Mouse (Mus musculus) MEL (cell line): ENCODE results near the gene Olfr818. TPM values are rescaled to one million over a fixed set of nuclear protein-coding genes. Genes with fewer than 3 reads are reported as not detected.
"Not testable (repeated sequence)": the region's sequence is repeated elsewhere in the genome, so short reads cannot be mapped to it uniquely, and the experiment has no call there.

ENCODE experiments used
- DNase-seq: peaks from one replicate; pipeline ENCODE4 v3.0.0; 2011; ENCODE audit warnings: low read depth, low spot score
- H3K27ac ChIP-seq: 2 replicates; pipeline ENCODE4 v1.5.1; 2012; ENCODE audit warnings: low read depth, mild to moderate bottlenecking, control low read depth, low read length, moderate library complexity; ENCODE audit not compliant: control insufficient read depth
- H3K27me3 ChIP-seq, 2 experiments: fragments of 150-350 bp in 1 of 2; sonication (generic) in 1 of 2; 2 replicates each; pipeline ENCODE4 v1.6.1; 2012; ENCODE audit warnings: low read length in 2 of 2, mild to moderate bottlenecking in 2 of 2, improper control_type of control experiment in 1 of 2, moderate library complexity in 1 of 2; ENCODE audit not compliant: insufficient read depth in 2 of 2, control insufficient read depth in 1 of 2
- H3K36me3 ChIP-seq, 2 experiments: 2 replicates each; pipeline ENCODE4 v1.6.1; 2012 to 2014; ENCODE audit warnings: low read length in 2 of 2, improper control_type of control experiment in 1 of 2, inconsistent platforms in 1 of 2, mild to moderate bottlenecking in 1 of 2; ENCODE audit not compliant: insufficient read depth in 2 of 2, control insufficient read depth in 1 of 2
- H3K4me1 ChIP-seq, 2 experiments: fragments of 150-350 bp in 1 of 2; sonication (generic) in 1 of 2; 2 replicates each; pipeline ENCODE4 v1.6.1; 2012; ENCODE audit warnings: low read length in 2 of 2, improper control_type of control experiment in 1 of 2, mild to moderate bottlenecking in 1 of 2; ENCODE audit not compliant: insufficient read depth in 2 of 2, control insufficient read depth in 1 of 2
- H3K4me3 ChIP-seq, 2 experiments: fragments of 150-350 bp in 1 of 2; sonication (generic) in 1 of 2; 2 replicates each; pipeline ENCODE4 v1.5.1; 2012; ENCODE audit warnings: low read depth in 2 of 2, low read length in 2 of 2, mild to moderate bottlenecking in 2 of 2, moderate library complexity in 2 of 2, control low read depth in 1 of 2, improper control_type of control experiment in 1 of 2; ENCODE audit not compliant: control insufficient read depth in 1 of 2, insufficient read depth in 1 of 2
- H3K79me2 ChIP-seq: 2 replicates; pipeline ENCODE4 v1.6.1; 2012; ENCODE audit warnings: mild to moderate bottlenecking, low read length, moderate library complexity; ENCODE audit not compliant: control insufficient read depth, poor library complexity, insufficient read depth
- H3K9ac ChIP-seq: 2 replicates; pipeline ENCODE4 v1.6.1; 2012; ENCODE audit warnings: low read depth, mild to moderate bottlenecking, control low read depth, low read length, moderate library complexity; ENCODE audit not compliant: control insufficient read depth, poor library complexity, severe bottlenecking
- H3K9me3 ChIP-seq: fragments of 150-350 bp; sonication (generic); replicated peaks from 2 replicates; pipeline ENCODE4 v1.6.1; 2012; ENCODE audit warnings: mild to moderate bottlenecking, low read length, improper control_type of control experiment, moderate library complexity; ENCODE audit not compliant: insufficient read depth
- ETS1 ChIP-seq: IDR thresholded peaks from 2 replicates; pipeline ENCODE4 v1.6.1; 2012; ENCODE audit warnings: low read depth, mild to moderate bottlenecking, inconsistent platforms, low read length, improper control_type of control experiment, moderate library complexity
- HCFC1 ChIP-seq: IDR thresholded peaks from 2 replicates; pipeline ENCODE4 v1.6.1; 2012; ENCODE audit warnings: low read depth, mild to moderate bottlenecking, inconsistent platforms, low read length, improper control_type of control experiment, moderate library complexity
- JUND ChIP-seq: IDR thresholded peaks from 2 replicates; pipeline ENCODE4 v1.6.1; 2011; ENCODE audit warnings: low read depth, mild to moderate bottlenecking, improper control_type of control experiment, low read length
- MXI1 ChIP-seq: IDR thresholded peaks from 2 replicates; pipeline ENCODE4 v1.6.1; 2011; ENCODE audit warnings: mild to moderate bottlenecking, low read depth, low read length, improper control_type of control experiment
- NRF1 ChIP-seq: IDR thresholded peaks from 2 replicates; pipeline ENCODE4 v1.6.1; 2014; ENCODE audit warnings: low read depth, mild to moderate bottlenecking, inconsistent platforms, low read length, improper control_type of control experiment, moderate library complexity; ENCODE audit not compliant: poor library complexity, insufficient read depth, severe bottlenecking
- POLR2AphosphoS2 ChIP-seq: IDR thresholded peaks from 2 replicates; pipeline ENCODE4 v1.6.1; 2011; ENCODE audit warnings: low read length, improper control_type of control experiment
- POLR2AphosphoS5 ChIP-seq: IDR thresholded peaks from 2 replicates; pipeline ENCODE4 v1.6.1; 2012; ENCODE audit warnings: low read depth, borderline replicate concordance, mild to moderate bottlenecking, inconsistent platforms, low read length, moderate library complexity, mixed read lengths
- RAD21 ChIP-seq: IDR thresholded peaks from 2 replicates; pipeline ENCODE4 v1.6.1; 2011; ENCODE audit warnings: mild to moderate bottlenecking, low read depth, low read length, improper control_type of control experiment
- RCOR1 ChIP-seq: IDR thresholded peaks from 2 replicates; pipeline ENCODE4 v1.6.1; 2012; ENCODE audit warnings: low read depth, mild to moderate bottlenecking, inconsistent platforms, low read length, improper control_type of control experiment
- SIN3A ChIP-seq: IDR thresholded peaks from 2 replicates; pipeline ENCODE4 v1.6.1; 2012; ENCODE audit warnings: low read length, improper control_type of control experiment, inconsistent platforms
- TAL1 ChIP-seq: IDR thresholded peaks from 2 replicates; pipeline ENCODE4 v1.6.1; 2012; ENCODE audit warnings: mild to moderate bottlenecking, inconsistent platforms, low read length, moderate library complexity, mixed read lengths
- UBTF ChIP-seq: IDR thresholded peaks from 2 replicates; pipeline ENCODE4 v1.6.1; 2012; ENCODE audit warnings: low read depth, mild to moderate bottlenecking, inconsistent platforms, low read length, improper control_type of control experiment, moderate library complexity, borderline replicate concordance; ENCODE audit not compliant: insufficient read depth
- polyA plus RNA-seq, 2 experiments: library from polyadenylated mRNA; stranded (reverse) in 1 of 2; unstranded in 1 of 2; fragments of >175 nt in 1 of 2; fragments of >200 nt in 1 of 2; gene quantifications; 2 replicates each; pipeline versions ENCODE4 v1.2.1 to v1.2.4; 2012; ENCODE audit warnings: low replicate concordance in 2 of 2, low read depth in 1 of 2; ENCODE audit not compliant: insufficient read length in 2 of 2, insufficient read depth in 1 of 2, missing spikeins in 1 of 2
- total RNA-seq: library from RNA; depleted of rRNA; stranded (reverse); fragments of 300-350 nt; gene quantifications from 2 replicates; pipeline ENCODE4 v1.2.3, GENCODE M21; 2012

The Olfr818 gene
- total and polyA plus RNA-seq, 3 experiments, result not detected

- not testable (repeated sequence) for H3K36me3 ChIP-seq, H3K79me2 ChIP-seq, H3K27me3 ChIP-seq, H3K9me3 ChIP-seq, H3K9ac ChIP-seq, H3K27ac ChIP-seq, DNase-seq, H3K4me3 ChIP-seq, H3K4me1 ChIP-seq
These were observed 18.3 kb upstream of the Olfr818 start, which contains the start of gene Olfr819 for GRCm38 (mm10) chr10:129967166-129967565. Olfr819 (minus strand) TSS chr10:129967266.

DNA sequence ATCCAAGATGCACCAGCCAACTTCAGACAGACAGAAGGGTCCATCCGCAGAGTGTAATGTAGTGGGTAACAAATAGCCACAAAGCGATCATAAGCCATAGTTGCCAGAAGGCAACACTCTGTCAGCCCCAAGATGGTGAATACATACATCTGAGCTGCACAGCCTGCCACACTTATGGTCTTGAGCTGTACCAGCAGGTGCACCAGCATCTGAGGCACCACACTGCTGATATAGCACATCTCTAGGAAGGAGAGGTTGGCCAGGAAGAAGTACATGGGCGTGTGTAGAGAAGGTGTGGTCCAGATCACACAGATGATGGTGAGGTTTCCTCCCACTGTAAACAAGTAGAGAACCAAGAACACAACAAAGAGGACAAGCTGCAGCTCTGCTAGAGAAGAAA, 17.3 kb upstream of the Olfr818 start:
- not testable (repeated sequence) for DNase-seq, H3K9me3 ChIP-seq, H3K27me3 ChIP-seq, H3K27ac ChIP-seq, H3K36me3 ChIP-seq, H3K4me3 ChIP-seq, H3K79me2 ChIP-seq, H3K9ac ChIP-seq, H3K4me1 ChIP-seq

- Histone ChIP-seq H3K9me3 (no peaks in the 10 kb centered on the region), H3K9ac (no peak within 1 kb of the TSS), H3K79me2 (no peaks in the 10 kb centered on the region), H3K27me3 (no peaks in the 10 kb centered on the region), H3K4me1 (no peaks in the 10 kb centered on the region), H3K27ac (no peak within 1 kb of the TSS), H3K4me3 (no peak within 1 kb of the TSS), H3K36me3 (no peaks in the 10 kb centered on the region)
- no peak for TF ChIP-seq UBTF
- no peak for TF ChIP-seq TAL1
- TF ChIP-seq HCFC1, result no peak
- no peak for TF ChIP-seq POLR2AphosphoS2
- no peak for TF ChIP-seq ETS1
- TF ChIP-seq POLR2AphosphoS5, result no peak
- no peak for TF ChIP-seq NRF1
- TF ChIP-seq RCOR1, result no peak
- TF ChIP-seq SIN3A, result no peak
- TF ChIP-seq JUND, result no peak
- no peak for TF ChIP-seq RAD21
- TF ChIP-seq MXI1, result no peak
- DNase-seq, result no peak
These were observed 33.4 kb downstream of the Olfr818 start, which contains the start of gene Olfr816 for GRCm38 (mm10) chr10:129915497-129915896. Olfr816 (minus strand) TSS chr10:129915597.

- H3K36me3 ChIP-seq, H3K27me3 ChIP-seq, H3K27ac ChIP-seq, H3K9ac ChIP-seq, DNase-seq, H3K4me1 ChIP-seq, H3K9me3 ChIP-seq, H3K4me3 ChIP-seq, H3K79me2 ChIP-seq: not testable (repeated sequence)
These were observed 43.1 kb downstream of the Olfr818 start, which contains the start of gene Olfr815 for GRCm38 (mm10) chr10:129905767-129906166. Olfr815 (minus strand) TSS chr10:129905867.
